Mouse (Mus musculus): ENCODE results near the gene Gm21411.

Gm21411 gene

DNA sequence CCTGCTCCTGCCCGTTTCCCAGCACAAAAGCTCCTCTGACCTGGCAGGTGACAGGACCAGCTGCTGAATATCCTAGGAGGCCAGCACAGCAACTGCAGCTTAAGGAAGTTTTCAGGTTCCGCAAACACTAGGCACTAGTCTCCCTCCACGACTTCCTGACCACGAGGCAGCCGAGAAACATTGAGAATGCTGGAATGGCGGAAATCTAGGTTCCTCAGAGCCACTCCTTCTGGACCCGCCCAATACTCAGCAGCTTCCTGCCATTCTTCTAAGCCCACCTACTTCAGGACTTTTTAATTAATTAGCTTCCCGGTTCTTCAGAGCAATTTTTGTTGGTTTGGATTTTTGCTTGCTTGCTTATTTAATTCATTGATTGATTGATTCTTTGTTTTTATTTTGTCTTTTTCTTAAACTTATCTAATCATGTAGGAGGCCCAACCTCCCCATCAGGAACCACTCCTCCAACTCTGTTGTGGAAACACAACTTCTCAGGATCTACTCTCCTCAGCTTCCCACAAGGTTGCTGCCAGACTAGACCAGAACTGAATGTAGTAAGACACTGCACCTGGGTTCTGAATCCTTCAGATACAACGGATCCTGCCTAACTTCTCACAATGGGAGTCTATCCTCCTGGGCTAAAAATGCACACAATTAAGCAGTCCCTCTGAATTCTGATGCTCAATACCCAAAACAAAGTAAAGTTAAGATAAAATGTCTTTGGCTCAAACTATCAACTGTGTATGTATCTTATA lies at the start of gene Gm21411:
Gene Gm21411, minus strand, starts transcription at position 205 of the 752 bp plus-strand sequence.
- 79% methylated on average over 9 of the region's 9 CpGs for WGBS

DNA sequence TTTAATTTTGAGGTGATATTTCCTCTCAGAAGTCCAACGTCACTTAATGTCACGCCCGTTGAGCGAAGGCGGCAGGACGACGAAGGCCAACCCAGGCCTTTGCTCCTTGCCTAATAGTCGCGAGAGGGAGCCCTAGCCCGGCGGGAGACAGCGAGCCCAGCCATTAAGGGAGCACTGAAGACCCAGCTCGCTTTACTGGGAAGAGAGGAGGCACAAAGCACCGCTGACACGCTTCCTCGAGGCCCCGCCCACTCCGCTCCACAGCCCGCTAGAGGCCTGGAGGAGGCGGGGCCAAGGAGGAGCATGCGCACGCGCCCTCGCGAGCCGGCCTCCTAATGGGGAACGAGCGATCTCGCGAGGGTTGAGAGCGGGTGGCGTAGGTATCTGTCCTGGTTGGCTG lies 32.3 kb upstream of the Gm21411 start:
- 61% methylated on average over 32 of the region's 32 CpGs for WGBS

DNA sequence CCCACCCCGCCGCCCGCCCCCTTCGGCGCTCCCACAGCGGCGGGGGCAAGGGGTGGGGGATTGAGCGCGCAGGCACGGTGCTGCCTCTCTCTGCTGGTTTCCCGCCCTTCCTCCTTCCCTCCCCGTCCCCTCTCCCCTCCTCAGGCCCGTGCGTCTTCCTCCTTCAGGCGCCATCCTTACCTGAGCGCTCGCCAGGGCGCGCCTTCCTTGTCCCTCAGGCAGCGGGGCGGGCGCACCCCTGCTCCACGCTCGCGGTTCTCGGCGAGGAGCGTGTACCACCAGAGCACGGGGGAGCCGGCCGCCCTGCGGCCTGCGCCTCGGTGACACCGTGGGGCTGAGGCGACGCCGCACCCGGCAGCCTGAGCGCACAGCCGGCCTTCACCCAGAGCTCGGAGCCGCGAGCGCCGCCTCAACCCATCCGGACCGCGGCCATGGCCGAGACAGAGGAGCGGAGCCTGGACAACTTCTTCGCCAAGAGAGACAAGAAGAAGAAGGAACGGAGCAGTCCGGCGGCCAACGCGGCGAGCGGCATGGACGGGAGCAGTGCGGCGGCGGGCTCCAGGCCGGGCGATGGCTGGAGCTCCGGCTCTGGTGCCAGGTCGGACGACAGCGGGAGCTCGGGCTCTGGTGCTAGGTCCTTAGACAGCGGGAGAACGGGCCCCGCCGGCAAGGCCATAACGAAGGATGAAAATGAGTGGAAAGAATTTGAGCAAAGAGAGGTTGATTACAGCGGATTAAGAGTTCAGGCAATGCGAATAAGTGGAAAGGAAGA lies 23.1 kb upstream of the Gm21411 start:
- WGBS: 13% methylated on average over 77 of the region's 77 CpGs

DNA sequence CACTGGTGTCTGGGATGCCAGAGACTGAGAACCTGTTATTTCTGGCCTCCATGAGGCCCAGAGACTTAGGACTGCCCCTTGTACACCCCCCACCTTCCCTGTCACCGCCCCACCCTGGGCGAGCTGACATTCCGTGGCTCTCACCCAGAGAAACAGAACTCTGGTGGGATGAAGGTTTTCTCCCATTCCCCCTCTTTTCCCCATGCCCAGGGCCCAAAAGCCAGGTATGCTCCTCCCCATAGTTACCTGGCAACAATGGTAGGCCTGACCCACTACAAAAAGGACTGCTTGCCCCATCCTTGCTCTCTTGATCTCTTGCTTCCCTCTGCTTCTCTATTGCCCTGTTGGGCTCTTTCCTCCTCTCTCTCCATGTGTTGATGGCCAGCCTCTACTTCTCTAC lies 5.8 kb upstream of the Gm21411 start:
- 85% methylated on average over 3 of the region's 3 CpGs for WGBS

DNA sequence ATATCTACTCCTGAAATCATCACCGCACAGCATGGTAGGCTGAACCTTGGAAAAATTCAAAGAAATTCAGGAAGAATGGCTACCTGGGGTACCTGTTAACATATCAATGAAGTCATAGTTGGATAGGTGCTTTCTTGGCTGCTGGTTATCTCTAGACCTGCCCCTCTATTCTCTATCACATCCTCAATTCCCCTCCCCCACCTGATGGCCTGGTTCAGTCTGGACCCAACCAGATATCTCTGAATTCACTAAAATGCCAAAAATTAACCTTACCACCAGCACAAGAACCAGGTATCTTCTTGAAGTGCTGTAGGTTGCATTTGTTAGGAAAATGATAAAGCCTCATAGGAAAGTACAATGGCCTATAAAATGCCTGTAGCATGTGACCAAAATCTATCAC lies 1.3 kb downstream of the Gm21411 start:
- 94% methylated on average over 1 of the region's 1 CpGs for WGBS

DNA sequence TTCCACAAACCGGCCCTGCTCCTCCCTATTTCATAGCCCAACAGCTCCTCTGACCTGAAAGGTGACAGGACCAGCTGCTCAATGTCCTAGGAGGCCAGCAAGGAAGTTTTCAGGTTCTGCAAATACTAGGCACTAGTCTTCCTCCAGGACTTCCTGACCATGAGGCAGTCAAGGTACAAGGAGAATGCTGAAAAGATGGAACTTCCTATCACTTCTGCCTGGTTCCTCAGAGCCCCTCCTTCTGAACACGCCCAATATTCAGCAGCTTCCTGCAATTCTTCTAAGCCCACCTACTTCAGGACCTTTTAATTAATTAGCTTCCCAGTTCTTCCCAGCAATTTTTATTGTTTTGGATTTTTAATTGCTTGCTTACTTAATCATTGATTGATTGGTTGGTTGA lies 4.6 kb downstream of the Gm21411 start:
- 66% methylated on average over 2 of the region's 2 CpGs for WGBS

DNA sequence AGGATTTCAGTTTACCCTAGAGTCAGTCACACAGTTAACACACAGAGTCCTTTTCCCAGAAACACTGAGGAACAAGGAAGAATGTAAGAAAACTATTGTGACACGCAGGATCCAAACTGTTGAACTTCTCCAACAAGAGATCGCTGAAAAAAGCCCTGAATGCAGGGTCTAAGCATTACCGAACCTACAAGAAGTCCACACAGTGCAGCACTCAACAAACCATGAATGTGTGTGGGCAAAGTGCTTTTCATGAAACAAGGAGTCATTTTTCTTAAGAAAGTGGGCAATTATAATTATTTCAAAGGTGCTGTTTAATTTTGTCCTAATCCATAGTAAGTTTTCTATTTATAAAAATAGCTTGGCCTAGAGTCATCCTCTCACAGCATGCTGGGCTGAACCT lies 6.3 kb downstream of the Gm21411 start:
- 52% methylated on average over 3 of the region's 3 CpGs for WGBS
